Mouse (Mus musculus) lung, postnatal 0 days (tissue): ENCODE results near the gene Btd. TPM values are rescaled to one million over a fixed set of nuclear protein-coding genes. Genes with fewer than 3 reads are reported as not detected.
A peak's percentile ranks its signal among the peaks of the same experiment; 100 is the strongest.

Experiments used
- ATAC-seq: fragments of 200-750 bp; cut with Nextera tagmentation; 2 replicates; pipeline ENCODE4 v1.8.0; 2017; ENCODE audit warnings: moderate library complexity
- DNase-seq: peaks from one replicate; pipeline ENCODE4 v3.0.0-alpha.2; 2016; ENCODE audit warnings: low spot score
- H3K27ac ChIP-seq: fragments of 300-500 bp; sonication (generic); 2 replicates; pipeline ENCODE4 v1.5.1; 2014; ENCODE audit warnings: antibody characterized with exemption, mild to moderate bottlenecking, low read length, mixed read lengths
- H3K27me3 ChIP-seq: fragments of 300-500 bp; sonication (generic); replicated peaks from 2 replicates; pipeline ENCODE4 v1.6.1; 2014; ENCODE audit warnings: low read length, mixed read lengths; ENCODE audit not compliant: insufficient read depth
- H3K36me3 ChIP-seq: fragments of 300-500 bp; sonication (generic); 2 replicates; pipeline ENCODE4 v1.6.1; 2014; ENCODE audit warnings: low read length, mixed read lengths; ENCODE audit not compliant: insufficient read depth
- H3K4me1 ChIP-seq: fragments of 300-500 bp; sonication (generic); 2 replicates; pipeline ENCODE4 v1.6.1; 2014; ENCODE audit warnings: antibody characterized with exemption, low read depth, low read length, mixed read lengths; ENCODE audit not compliant: insufficient read depth
- H3K4me2 ChIP-seq: fragments of 300-500 bp; sonication (generic); replicated peaks from 2 replicates; pipeline ENCODE4 v1.6.1; 2014; ENCODE audit warnings: low read depth, mild to moderate bottlenecking, low read length, moderate library complexity, mixed read lengths
- H3K4me3 ChIP-seq: fragments of 300-500 bp; sonication (generic); 2 replicates; pipeline ENCODE4 v1.5.1; 2014; ENCODE audit warnings: low read depth, low read length
- H3K9ac ChIP-seq: fragments of 300-500 bp; sonication (generic); replicated peaks from 2 replicates; pipeline ENCODE4 v1.6.1; 2014; ENCODE audit warnings: low read depth, mild to moderate bottlenecking
- H3K9me3 ChIP-seq: fragments of 300-500 bp; sonication (generic); 2 replicates; pipeline ENCODE4 v1.6.1; 2016; ENCODE audit warnings: low read length, mixed read lengths
- CTCF ChIP-seq: IDR thresholded peaks from 2 replicates; pipeline ENCODE4 v1.5.1; 2016; ENCODE audit warnings: antibody characterized with exemption, mild to moderate bottlenecking
- EP300 ChIP-seq: IDR thresholded peaks from 2 replicates; pipeline ENCODE4 v1.6.1; 2016; ENCODE audit warnings: antibody characterized with exemption, mild to moderate bottlenecking, control low read depth
- WGBS: fragments of 180-500 bp; shearing (Covaris S2); extraction: QIAGEN DNeasy Blood & Tissue Kit; methylation state at CpG from one replicate; pipeline ENCODE4 v1.1.7; 2014; 5-methylcytosine and 5-hydroxymethylcytosine counted together
- polyA plus RNA-seq: library from polyadenylated mRNA; unstranded; fragments of >200 nt; fragmentation: Nextera tagmentation; extraction: Ambion mirVana; gene quantifications from 2 replicates; pipeline ENCODE4 v1.2.1, GENCODE M21; 2015

The Btd gene
- polyA plus RNA-seq, 1 experiment from 2014 or later, result 28.2 TPM

DNA sequence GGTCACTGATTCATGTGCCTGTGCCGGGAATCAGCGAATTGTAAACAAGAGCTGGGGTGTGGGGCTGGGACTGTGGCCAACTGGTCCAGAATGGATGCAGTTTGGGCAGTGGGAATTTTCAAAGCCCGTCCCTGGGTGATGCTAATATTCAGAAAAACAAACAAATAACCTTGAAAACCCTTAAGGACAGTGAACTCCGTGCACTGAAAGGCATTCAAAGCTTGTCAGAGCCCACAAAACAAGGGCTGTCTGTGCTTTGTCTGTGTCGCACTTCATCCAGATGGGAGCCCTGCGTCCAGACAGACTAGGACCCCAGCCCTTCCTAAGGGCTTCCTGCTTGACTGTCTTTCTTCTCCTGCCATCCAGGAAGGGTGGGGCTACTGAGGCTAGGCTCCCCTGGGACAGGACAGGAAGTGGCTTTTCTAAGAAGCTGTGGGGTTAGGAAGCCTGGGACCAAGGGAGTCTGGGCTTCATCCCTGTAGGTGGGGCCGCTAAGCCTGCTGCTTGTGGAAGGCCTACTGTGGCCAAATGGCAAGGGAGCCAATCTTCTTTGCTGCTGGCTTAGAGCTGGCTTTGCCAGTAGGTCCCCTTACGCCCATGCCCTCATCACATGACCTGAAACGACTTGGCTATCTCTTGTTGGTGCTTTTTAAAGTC is 21.9 kb downstream of the Btd start:
- peak overlapping the region; percentile 67; the same call in 1 of the 2 replicates for H3K4me2 ChIP-seq
- peak overlapping the region; percentile 87 for H3K27ac ChIP-seq
- H3K4me3 ChIP-seq, result no peak overlapping the region; the same call in 1 of the 2 replicates
- peaks cover 11% of the 10 kb centered on the region; the same call in 1 of the 2 replicates for H3K36me3 ChIP-seq
- ATAC-seq, result peak; percentile 82
- DNase-seq, result peak; percentile 85
- no peaks in the 10 kb centered on the region for H3K27me3 ChIP-seq
- 27% methylated on average over 9 of the region's 9 CpGs for WGBS
- no peak overlapping the region for H3K9ac ChIP-seq
- H3K9me3 ChIP-seq, result no peaks in the 10 kb centered on the region
- peaks cover 32% of the 10 kb centered on the region for H3K4me1 ChIP-seq
- TF ChIP-seq EP300, result peak; percentile 81
- TF ChIP-seq CTCF, result peak; percentile 32; the same call in 1 of the 2 replicates

DNA sequence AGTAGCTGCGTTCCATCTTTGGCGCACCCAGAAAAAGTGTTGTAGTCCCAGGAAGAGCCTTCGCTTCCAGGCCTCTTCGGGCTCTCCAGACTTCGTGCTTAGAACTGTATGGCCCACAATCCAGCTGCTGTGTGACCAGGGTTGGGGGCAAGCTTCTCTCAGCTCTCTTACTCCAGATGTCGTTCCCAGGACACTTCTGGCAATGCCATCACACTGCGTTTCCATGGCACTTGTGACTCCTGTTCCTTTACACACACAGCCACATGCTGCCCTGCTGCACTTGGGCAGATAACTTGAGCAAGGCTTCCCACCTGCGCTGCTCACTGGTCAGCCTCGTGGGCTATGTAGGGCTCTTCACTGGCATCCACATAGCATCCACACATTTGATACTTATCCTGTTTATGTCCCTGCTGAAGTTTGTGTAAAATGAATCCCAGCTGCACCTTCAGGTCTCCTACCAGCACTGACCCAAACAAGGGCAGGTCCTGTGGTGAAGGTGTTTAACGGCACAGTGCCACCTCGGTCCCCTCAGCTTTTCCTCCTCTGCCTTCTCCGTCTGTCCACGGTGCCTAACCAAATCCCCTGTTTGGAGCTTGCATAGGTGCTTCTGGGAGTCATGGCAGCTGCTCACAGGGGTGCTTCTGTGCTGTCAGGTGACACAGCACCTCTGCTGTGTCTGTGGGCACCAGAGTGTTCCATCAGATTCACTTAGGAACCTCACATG is 22.7 kb downstream of the Btd start:
- H3K9me3 ChIP-seq, result no peaks in the 10 kb centered on the region
- H3K4me2 ChIP-seq, result no peak overlapping the region
- H3K9ac ChIP-seq, result no peak overlapping the region
- WGBS, result 64% methylated on average over 13 of the region's 13 CpGs
- no peak for TF ChIP-seq CTCF
- TF ChIP-seq EP300, result no peak
- H3K4me1 ChIP-seq, result peaks cover 32% of the 10 kb centered on the region
- H3K36me3 ChIP-seq, result peaks cover 11% of the 10 kb centered on the region; the same call in 1 of the 2 replicates
- H3K27me3 ChIP-seq, result no peaks in the 10 kb centered on the region
- no peak overlapping the region for H3K4me3 ChIP-seq
- ATAC-seq (no peak), DNase-seq (no peak)
- H3K27ac ChIP-seq, result peak overlapping the region; percentile 87

GRCm38 (mm10) chr14:31664100-31664902 is 23.5 kb downstream of the Btd start:
- Histone ChIP-seq H3K4me3 (no peak overlapping the region), H3K9me3 (no peaks in the 10 kb centered on the region), H3K4me2 (no peak overlapping the region), H3K27me3 (no peaks in the 10 kb centered on the region), H3K27ac (peak overlapping the region; percentile 1; the same call in 1 of the 2 replicates), H3K36me3 (peaks cover 11% of the 10 kb centered on the region; the same call in 1 of the 2 replicates), H3K4me1 (peaks cover 28% of the 10 kb centered on the region), H3K9ac (no peak overlapping the region)
- ATAC-seq (no peak), DNase-seq (peak; percentile 77)
- TF ChIP-seq EP300 (peak; percentile 51; the same call in 1 of the 2 replicates), CTCF (no peak)
- 35% methylated on average over 18 of the region's 18 CpGs for WGBS

DNA sequence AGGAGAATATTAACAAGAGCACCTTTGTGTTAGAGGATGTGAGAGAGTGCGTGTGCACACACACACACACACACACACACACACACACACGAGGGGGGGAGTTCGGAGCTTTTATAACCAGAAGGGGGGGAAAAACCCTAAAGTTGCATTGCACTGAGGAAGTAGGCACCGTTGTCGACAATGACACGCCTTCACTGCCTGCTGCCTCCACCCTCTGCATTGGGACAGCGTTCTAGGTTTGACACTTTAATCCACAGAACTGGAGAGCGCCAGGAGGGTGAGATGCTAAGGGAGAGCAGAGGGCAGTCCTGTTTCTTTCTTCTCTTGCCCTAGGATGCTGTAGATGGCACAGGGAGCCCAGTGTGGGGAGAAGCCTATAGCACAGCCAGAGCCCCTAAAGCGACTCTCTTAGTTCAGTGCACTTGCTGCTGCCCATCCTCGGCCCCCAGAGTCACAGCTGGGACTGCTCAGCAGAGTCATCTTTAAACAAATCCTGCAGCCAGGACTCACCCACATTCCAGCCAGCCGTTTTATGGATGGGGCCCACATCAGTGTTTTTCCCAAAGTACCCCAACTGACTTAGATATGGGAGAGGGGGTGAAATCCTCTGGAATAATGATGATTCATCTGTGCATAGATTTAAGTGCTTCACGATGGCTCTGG is 24.2 kb downstream of the Btd start:
- DNase-seq, result no peak
- peaks cover 25% of the 10 kb centered on the region for H3K4me1 ChIP-seq
- H3K27me3 ChIP-seq, result no peaks in the 10 kb centered on the region
- TF ChIP-seq CTCF (no peak), EP300 (no peak)
- no peak overlapping the region for H3K4me2 ChIP-seq
- H3K9ac ChIP-seq, result no peak overlapping the region
- no peak overlapping the region for H3K4me3 ChIP-seq
- 43% methylated on average over 10 of the region's 12 CpGs for WGBS
- no peak for ATAC-seq
- no peaks in the 10 kb centered on the region for H3K9me3 ChIP-seq
- H3K27ac ChIP-seq, result no peak overlapping the region
- peaks cover 11% of the 10 kb centered on the region; the same call in 1 of the 2 replicates for H3K36me3 ChIP-seq

DNA sequence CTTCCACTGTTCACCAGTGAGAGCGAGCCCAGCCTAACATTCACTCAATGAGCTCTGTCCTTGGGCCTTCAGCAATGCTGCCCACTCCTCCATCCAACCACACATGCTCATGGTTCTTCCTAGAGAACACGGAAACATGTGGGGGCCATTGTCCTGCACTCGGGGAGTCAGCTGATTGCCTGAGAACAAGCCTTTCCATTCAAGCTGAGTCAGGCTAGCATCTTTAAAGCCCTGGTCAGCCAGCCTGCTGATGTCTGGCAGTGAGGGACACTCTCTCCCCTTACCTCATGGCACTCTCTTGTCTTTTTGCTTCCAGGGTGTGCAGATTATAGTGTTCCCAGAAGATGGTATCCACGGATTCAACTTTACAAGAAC is 24.7 kb downstream of the Btd start:
- TF ChIP-seq EP300, result no peak
- TF ChIP-seq CTCF, result no peak
- H3K4me3 ChIP-seq, result no peak overlapping the region
- no peak overlapping the region for H3K4me2 ChIP-seq
- DNase-seq (no peak), ATAC-seq (no peak)
- H3K27ac ChIP-seq, result no peak overlapping the region
- H3K36me3 ChIP-seq, result peaks cover 11% of the 10 kb centered on the region; the same call in 1 of the 2 replicates
- whole genome bisulfite sequencing, result 80% methylated on average over 4 of the region's 4 CpGs
- peaks cover 25% of the 10 kb centered on the region for H3K4me1 ChIP-seq
- H3K9ac ChIP-seq, result no peak overlapping the region
- no peaks in the 10 kb centered on the region for H3K27me3 ChIP-seq
- no peaks in the 10 kb centered on the region for H3K9me3 ChIP-seq
